Mouse (Mus musculus) G1E (cell line): ENCODE results near the gene Spib.

Experiments
- CTCF ChIP-seq: IDR thresholded peaks from 2 replicates; pipeline ENCODE4 v1.5.1; 2012; ENCODE audit warnings: low read depth, low read length, inconsistent platforms, mixed read lengths
- GATA1 ChIP-seq: IDR thresholded peaks from 2 replicates; pipeline ENCODE4 v1.6.1; 2012; ENCODE audit warnings: borderline replicate concordance, low read length, inconsistent platforms, mixed read lengths
- GATA2 ChIP-seq: IDR thresholded peaks from 2 replicates; pipeline ENCODE4 v1.6.1; 2012; ENCODE audit warnings: low read depth, low read length, inconsistent platforms, borderline replicate concordance
- POLR2AphosphoS5 ChIP-seq: IDR thresholded peaks from 2 replicates; pipeline ENCODE4 v1.6.1; 2012; ENCODE audit warnings: low read depth, low read length, inconsistent platforms; ENCODE audit not compliant: insufficient replicate concordance
- TAL1 ChIP-seq: conservative IDR thresholded peaks from 2 replicates; pipeline ENCODE4 v1.6.1; 2012; ENCODE audit warnings: low read depth, low read length, inconsistent platforms, mixed read lengths

- TF ChIP-seq CTCF (no peak), GATA1 (no peak), GATA2 (no peak), POLR2AphosphoS5 (no peak), TAL1 (no peak)
Measured at GRCm38 (mm10) chr7:44490281-44490680, 41.6 kb downstream of the Spib start.
